Mouse (Mus musculus): ENCODE measurements around the gene Mad1l1. TPM values are rescaled to one million over a fixed set of nuclear protein-coding genes. Genes with fewer than 3 reads are reported as not detected.

Gene Mad1l1
- total RNA-seq, 1 experiment from 2014 or later = 41.6 TPM

DNA sequence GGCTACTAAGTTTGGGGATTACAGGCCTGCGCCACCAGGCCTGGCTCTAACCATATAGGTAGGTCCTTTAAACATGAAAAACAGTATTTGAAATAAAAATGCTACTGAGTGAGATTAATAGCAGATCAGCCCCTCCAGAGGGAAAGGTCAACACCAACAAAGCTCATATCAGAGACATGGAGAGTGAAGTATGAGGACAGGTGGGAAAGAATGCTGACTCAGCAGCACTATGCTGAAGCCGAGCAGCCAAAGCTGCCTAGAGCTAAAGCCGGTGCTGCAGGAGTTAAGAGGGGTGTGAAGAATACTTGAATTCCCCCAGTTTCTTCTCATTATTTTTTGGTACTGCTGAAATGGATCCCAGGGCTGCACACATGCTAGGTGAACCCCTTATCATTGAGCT, 268.9 kb downstream of the Mad1l1 start:
- ATAC-seq (replicated peaks; ENCODE audit: insufficient number of reproducible peaks, low FRiP score, low TSS enrichment, poor library complexity, severe bottlenecking) = no peak

DNA sequence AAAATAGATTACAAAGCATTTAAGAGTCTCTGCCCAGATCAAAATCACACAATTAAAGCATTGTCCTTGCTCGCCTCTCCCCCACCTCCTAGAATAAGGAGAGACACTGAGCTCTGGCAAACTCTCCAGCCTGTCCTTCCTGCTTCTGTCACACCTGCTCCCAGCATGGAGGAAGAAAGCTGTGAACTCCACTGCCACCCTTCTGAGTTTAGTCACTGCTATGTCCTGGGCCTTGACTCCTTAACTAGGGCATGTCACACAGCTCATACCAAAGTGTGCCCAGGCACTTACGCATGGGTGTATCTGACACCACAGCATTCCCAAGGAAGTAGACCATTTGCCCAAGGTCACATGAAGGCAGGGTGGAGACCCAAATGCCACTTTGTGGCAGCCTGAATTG, 275.9 kb downstream of the Mad1l1 start:
- ATAC-seq (replicated peaks; ENCODE audit: insufficient number of reproducible peaks, low FRiP score, low TSS enrichment, poor library complexity, severe bottlenecking) = no peak

DNA sequence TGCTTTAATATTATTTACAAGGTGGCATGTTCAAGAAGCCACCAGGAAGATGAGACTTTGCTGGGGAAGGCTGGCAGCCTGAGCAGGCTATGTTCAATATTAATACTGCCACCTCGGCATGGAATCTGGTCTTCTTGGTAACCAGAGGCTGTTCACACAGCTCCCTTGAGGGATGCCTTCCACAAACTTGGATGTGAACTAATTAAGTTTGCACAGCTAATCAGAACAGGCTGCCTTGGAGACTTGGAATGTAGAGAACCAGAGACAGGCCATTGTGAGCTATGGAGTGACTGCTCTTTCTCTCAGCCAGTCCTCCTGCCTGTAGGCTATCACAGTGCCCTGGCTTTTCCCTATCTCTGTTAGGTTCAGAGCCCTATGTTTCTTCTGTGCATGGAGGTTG, 278.4 kb downstream of the Mad1l1 start:
- ATAC-seq (replicated peaks; ENCODE audit: insufficient number of reproducible peaks, low FRiP score, low TSS enrichment, poor library complexity, severe bottlenecking) = no peak

DNA sequence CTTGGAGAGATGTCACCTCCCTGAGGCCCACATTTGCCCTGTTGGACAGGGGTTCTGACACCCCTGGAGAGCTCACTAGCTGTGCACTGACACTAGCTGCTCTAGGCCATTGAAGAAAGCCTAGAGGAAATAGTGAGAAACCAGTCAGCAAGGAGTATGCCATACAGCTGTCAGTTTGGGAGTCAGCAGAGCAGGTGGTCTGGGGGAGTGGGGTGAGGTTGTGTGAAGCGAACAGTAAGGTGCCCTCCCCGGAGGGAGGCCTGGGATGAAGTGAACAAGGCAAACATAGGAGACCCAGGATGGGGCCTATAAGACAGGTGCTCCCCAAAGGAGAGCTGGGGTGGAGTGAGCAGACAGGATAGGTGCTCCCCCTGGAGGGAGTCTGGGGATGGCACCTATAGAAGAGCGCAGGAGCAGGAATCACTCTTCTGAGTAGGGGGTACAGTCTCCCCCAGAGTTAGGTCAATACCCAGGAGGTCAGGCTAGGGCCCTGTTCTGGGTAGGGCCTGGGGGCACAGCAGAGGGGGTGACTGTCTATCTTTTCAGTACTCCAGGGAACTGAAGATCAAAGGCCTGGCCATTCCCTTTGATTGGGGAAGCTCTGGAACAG, 279.2 kb downstream of the Mad1l1 start:
- ATAC-seq (replicated peaks; ENCODE audit: insufficient number of reproducible peaks, low FRiP score, low TSS enrichment, poor library complexity, severe bottlenecking) = no peak

- no peak for ATAC-seq (replicated peaks; ENCODE audit: insufficient number of reproducible peaks, low FRiP score, low TSS enrichment, poor library complexity, severe bottlenecking)
Observed at GRCm38 (mm10) chr5:140041055-140041454, 280.3 kb downstream of the Mad1l1 start.

- ATAC-seq (replicated peaks; ENCODE audit: insufficient number of reproducible peaks, low FRiP score, low TSS enrichment, poor library complexity, severe bottlenecking) = no peak
Observed at GRCm38 (mm10) chr5:140037587-140038233, 283.6 kb downstream of the Mad1l1 start.

- ATAC-seq (replicated peaks; ENCODE audit: insufficient number of reproducible peaks, low FRiP score, low TSS enrichment, poor library complexity, severe bottlenecking) = no peak
Observed at GRCm38 (mm10) chr5:140035641-140036040, 285.7 kb downstream of the Mad1l1 start.

GRCm38 (mm10) chr5:140035025-140035330, 286.4 kb downstream of the Mad1l1 start:
- no peak for ATAC-seq (replicated peaks; ENCODE audit: insufficient number of reproducible peaks, low FRiP score, low TSS enrichment, poor library complexity, severe bottlenecking)

DNA sequence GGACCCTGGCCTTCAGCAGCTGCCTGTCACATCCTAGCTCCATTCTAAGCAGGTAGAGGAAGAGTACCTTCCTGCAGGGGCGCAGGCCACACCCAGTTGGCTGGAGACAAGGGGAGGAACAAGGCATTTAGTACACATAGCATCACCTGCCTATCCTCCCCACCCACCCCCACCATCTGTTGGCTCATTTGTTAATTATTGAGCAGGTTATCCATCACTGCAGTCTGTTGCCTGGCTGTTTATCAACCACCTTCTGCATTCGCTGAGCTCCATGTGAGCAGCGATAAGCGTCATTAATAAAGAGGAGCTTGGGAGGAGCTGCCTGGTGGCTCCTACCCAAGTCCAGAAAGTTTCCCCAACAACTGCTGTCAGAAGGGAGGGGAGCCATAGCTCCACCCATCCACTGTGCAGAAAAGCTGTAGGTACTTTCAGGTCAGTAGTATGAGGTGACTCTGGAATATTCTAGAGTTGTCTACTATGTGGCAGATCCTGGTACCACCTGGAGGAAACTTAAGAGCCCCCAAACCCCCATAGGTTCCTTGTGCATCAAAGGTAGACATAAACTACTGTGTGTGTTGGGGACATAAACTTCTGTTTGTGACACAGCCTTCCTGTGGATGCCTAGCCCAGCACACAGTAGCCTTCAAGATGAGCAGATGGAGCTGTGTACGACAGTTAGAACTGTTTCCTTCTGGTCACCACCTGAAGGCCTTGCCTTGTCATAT, 286.9 kb downstream of the Mad1l1 start:
- no peak for ATAC-seq (replicated peaks; ENCODE audit: insufficient number of reproducible peaks, low FRiP score, low TSS enrichment, poor library complexity, severe bottlenecking)

GRCm38 (mm10) chr5:140026366-140026765, 295.0 kb downstream of the Mad1l1 start:
- no peak for ATAC-seq (replicated peaks; ENCODE audit: insufficient number of reproducible peaks, low FRiP score, low TSS enrichment, poor library complexity, severe bottlenecking)

DNA sequence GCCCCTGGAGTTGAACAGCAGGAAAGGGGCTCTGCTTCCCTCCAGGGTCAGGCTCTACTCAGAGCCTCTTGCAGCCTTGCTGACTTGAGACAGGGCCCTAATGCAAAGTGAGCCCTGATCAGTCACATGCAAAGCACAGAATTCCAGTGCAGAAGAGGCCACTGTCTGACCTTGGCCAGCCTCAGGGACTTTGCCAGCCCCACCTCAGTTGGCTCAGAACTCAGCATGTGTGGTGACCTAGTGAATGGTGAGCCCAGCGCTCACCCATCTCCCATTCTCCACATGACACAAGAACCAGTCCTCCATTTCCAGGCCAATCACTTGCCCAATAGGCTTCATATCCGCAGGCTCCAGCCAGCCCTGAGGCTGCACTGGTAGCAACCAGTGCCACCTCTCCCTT, 296.1 kb downstream of the Mad1l1 start:
- ATAC-seq (replicated peaks; ENCODE audit: insufficient number of reproducible peaks, low FRiP score, low TSS enrichment, poor library complexity, severe bottlenecking) = no peak

- ATAC-seq (replicated peaks; ENCODE audit: insufficient number of reproducible peaks, low FRiP score, low TSS enrichment, poor library complexity, severe bottlenecking) = no peak
Observed at GRCm38 (mm10) chr5:140023941-140024500, 297.3 kb downstream of the Mad1l1 start.

DNA sequence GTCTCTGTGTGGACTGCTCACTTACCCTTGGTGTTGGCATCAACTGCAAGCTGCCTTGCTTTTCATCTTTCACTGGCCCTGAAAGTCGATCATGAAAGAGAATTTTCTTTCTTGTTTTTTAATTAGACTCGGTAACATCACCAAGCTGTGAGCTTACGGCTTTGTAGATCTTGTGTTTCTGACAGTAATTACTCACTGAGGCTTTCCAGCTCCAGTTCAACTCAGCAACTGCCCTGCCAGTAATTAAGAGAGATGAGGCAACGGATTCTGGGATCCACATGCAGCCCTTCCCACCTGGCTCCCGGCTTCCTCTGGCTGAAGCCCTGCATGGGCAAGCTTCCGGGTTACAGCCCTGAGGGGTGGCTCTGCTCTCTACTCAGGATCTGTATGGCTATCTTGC, 298.5 kb downstream of the Mad1l1 start:
- ATAC-seq (replicated peaks; ENCODE audit: insufficient number of reproducible peaks, low FRiP score, low TSS enrichment, poor library complexity, severe bottlenecking) = no peak

GRCm38 (mm10) chr5:140021755-140022154, 299.6 kb downstream of the Mad1l1 start:
- no peak for ATAC-seq (replicated peaks; ENCODE audit: insufficient number of reproducible peaks, low FRiP score, low TSS enrichment, poor library complexity, severe bottlenecking)

DNA sequence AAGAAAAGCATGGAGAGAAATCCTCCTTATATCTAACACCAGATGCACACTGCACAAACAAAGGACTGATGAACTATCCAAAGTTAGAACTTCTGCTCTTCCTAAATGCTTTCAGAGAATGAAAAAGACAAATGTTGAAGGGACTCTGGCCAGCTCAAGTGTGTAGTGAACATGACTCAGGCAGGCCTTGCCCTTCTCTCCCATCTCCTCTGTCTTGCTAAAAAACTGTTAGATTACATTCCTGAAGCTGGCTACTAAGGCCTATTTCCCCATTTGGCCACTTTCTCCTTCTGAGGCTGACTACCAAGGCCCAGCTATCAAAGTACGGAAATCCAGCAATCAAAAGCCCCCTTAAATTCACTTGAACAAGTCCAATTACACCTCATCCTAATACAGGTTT, 301.7 kb downstream of the Mad1l1 start:
- ATAC-seq (replicated peaks; ENCODE audit: insufficient number of reproducible peaks, low FRiP score, low TSS enrichment, poor library complexity, severe bottlenecking) = no peak

GRCm38 (mm10) chr5:140018780-140019179, 302.6 kb downstream of the Mad1l1 start:
- no peak for ATAC-seq (replicated peaks; ENCODE audit: insufficient number of reproducible peaks, low FRiP score, low TSS enrichment, poor library complexity, severe bottlenecking)

- ATAC-seq (replicated peaks; ENCODE audit: insufficient number of reproducible peaks, low FRiP score, low TSS enrichment, poor library complexity, severe bottlenecking) = no peak
Observed at GRCm38 (mm10) chr5:140016896-140017295, 304.5 kb downstream of the Mad1l1 start.

DNA sequence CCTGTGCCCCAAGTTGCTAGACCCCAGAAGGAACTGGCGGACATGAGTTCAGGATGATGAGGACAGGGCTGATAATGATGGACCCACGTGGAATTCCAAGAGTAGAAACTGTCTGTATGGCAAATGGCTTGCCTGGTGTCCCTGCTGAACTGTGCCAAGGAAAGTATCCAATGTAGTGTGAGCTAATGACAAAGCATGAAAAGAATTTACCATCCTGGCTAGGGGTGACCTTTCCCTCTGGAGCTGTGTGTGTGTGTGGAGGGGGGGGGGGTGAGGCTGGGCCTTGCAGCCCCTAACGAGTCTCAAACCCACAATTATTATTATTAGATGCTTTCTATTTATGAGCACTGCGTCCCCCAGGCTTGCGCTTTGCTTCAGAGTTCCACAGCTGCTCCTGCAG, 307.7 kb downstream of the Mad1l1 start:
- no peak for ATAC-seq (replicated peaks; ENCODE audit: insufficient number of reproducible peaks, low FRiP score, low TSS enrichment, poor library complexity, severe bottlenecking)

DNA sequence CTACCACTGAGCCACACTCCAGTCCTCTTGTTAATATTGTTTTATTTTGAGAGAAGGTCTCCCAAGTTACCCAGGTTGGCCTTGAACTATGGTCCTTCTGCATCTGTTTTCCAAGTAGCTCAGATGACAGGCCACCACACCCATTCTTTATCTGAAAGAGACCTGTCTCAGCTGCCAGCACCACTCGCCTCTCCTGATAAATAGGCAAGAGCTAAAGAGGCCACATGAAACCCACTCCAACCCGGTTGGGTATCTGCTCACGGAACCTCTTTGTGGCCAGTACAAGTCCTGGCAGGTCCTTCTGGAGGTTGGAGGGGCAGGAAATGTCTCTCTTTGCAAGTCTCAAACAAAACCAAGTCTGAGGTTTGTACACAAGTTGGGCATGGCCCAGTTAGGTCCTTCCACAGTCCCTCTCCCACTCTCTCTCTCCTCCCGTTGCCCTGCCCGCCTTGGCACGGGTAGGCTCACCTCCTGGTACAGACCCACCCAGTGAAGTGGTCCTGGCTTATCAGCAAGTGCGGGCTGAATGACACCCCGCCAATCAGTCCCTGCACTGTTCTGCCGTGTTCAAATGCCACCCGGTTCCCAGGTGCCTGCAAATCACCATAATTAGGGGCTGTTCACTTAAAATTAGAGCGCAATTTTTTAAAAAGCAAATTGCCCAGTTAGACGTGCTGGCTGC, 308.9 kb downstream of the Mad1l1 start:
- no peak for ATAC-seq (replicated peaks; ENCODE audit: insufficient number of reproducible peaks, low FRiP score, low TSS enrichment, poor library complexity, severe bottlenecking)

Measured in monocyte, adult 5-6 weeks (primary cell).